Mouse (Mus musculus) c-Kit-negative CD71-positive TER-119-positive erythroid progenitor cells, embryonic 14.5 days (primary cell): ENCODE measurements around the gene Mertk.
A peak's percentile ranks its signal among the peaks of the same experiment; 100 is the strongest.
"Not testable (repeated sequence)": the region's sequence is repeated elsewhere in the genome, so short reads cannot be mapped to it uniquely, and the experiment has no call there.

Experiments used
- DNase-seq: peaks from one replicate; pipeline ENCODE4 v3.0.0-alpha.2; 2013; ENCODE audit warnings: low read depth, low spot score

The Mertk gene

DNA sequence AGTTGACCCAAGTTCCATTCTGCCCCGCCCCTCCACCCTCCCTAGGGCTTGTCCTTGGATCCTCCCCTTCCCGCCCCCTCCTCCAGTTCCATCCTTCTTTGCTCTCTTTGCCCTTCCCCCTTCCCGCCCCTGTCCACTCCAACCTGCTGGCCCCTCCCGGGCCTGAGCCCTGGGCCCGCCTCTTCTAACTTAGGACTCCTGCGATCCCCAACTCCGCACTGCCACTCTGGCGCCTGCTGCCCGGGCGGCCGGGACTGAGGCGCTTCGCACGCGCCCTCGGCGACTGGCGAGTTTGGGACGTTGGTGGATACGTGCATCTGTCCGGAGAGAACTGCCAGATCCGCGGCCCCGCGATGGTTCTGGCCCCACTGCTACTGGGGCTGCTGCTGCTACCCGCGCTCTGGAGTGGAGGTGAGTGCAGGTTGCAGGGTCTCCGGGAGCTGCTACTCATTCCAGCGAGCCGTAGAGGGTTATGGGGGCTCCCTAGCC is at the start of gene Mertk:
Gene Mertk, plus strand, starts transcription at position 264 of the 489 bp plus-strand sequence.
- no peak for DNase-seq

DNA sequence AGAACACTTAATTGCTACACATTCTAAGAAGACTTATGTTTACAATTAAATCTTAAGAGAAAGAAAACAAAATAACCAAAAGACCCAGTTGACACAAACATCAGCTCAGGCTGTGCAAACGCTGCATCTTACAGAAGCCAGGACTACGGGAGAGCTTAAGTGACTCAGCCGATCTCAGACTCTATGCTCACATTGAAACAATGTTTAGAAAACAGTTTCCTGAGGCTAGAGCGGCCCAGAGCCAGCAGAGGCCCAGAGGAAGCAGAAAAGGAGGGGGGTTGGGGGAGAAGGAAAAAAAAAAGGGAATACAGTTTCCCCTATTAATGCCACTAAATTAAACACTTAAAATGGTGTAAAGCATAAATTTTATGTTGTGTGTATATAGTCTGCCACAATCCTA is 18.1 kb upstream of the Mertk start:
- no peak for DNase-seq

GRCm38 (mm10) chr2:128686921-128687557 is 11.7 kb upstream of the Mertk start, which contains the start of gene Anapc1:
TSS of gene Anapc1 (minus strand) at chr2:128687391.
- peak; percentile 74 for DNase-seq

- no peak for DNase-seq
Measured at GRCm38 (mm10) chr2:128687558-128688120, 11.1 kb upstream of the Mertk start.

GRCm38 (mm10) chr2:128692336-128692735 is 6.4 kb upstream of the Mertk start:
- DNase-seq: no peak

DNA sequence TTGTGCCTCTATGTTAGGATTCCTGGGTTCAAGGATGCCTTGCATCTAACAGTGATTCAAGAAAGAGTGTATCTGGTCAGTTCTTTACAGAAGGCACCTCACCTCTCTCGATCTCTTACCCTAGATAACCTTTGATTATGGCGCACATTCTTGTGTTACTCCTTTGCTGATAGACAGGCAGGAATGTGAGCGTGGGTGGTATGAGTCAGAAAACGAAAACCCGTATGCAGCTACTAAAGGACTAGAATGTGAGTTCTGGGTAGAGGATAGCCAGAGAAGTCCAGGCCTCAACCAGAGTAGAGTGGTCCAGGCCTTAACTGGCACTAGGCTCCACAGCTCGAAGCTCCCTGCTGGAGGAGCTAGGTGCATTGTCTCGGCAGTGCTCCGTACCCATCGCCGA is 6.0 kb upstream of the Mertk start:
- DNase-seq: no peak

- DNase-seq: no peak
Measured at GRCm38 (mm10) chr2:128693236-128693635, 5.5 kb upstream of the Mertk start.

GRCm38 (mm10) chr2:128693828-128694227 is 4.9 kb upstream of the Mertk start:
- not testable (repeated sequence) for DNase-seq

DNA sequence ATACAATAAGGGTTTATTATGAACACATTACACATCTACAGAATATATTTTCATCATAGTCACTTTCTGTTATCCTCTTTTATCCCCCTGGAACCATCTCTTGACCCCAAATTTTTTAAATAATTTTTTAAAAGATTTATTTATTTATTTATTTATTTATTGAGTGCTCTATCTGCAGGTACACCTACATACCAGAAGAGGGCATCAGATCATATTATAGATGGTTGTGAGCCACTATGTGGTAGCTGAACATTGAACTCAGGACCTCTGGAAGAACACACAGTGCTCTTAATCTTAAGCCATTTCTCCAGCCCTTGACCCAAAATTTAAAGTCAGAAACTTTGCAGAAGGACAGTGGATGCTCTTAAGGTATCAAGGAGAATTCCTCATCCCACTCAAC is 4.2 kb upstream of the Mertk start:
- no peak for DNase-seq

- DNase-seq: no peak
Measured at GRCm38 (mm10) chr2:128696426-128696825, 2.3 kb upstream of the Mertk start.

- no peak for DNase-seq
Measured at GRCm38 (mm10) chr2:128697047-128697446, 1.7 kb upstream of the Mertk start.

DNA sequence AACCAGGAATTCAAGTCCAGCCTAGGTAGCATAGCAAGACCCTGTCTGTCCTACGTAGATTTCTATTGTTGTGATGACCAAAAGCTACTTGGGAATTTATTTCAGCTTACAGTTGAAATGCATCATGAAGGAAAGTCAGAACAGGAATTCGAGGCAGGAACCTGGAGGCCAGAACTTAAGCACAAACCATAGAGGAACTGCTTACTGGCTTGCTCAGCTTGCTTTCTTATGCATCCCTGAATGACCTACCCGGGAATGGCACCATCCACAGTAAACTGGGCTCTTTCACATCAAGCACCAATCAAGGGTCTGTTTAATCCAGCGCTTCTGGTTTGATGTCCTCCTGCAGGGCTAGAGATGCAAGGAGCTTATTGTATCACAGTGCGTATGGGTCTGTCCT is 1.2 kb upstream of the Mertk start:
- DNase-seq: no peak

DNA sequence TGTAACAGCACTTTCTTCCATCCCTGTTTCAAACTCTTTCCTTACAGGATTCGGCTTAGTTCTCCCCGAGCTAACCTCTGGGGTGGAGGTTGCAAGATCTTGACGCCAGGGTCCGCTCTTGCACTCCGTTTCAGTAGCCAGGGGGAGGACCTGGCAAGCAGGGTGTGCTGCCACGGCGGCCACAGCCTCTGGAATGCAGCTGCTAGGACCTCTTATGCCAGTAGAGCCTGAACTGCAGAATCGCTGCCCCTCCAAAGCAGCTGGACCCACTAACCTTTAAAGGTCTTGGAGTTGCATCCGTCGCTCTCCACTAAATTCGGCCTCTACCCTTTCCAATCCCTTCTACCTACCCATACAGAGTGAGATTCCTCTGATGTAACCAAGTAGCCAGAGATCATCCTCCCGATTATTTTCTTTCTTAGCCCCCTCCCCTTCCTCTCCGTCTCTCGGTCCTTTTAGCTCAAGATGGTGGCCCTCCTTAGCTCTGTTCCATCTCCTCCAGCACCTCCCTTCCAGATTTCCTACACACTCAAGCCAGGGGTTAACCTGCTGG is 540 bp upstream of the Mertk start:
- no peak for DNase-seq

- DNase-seq: no peak
Measured at GRCm38 (mm10) chr2:128699201-128699885, 587 bp downstream of the Mertk start.

DNA sequence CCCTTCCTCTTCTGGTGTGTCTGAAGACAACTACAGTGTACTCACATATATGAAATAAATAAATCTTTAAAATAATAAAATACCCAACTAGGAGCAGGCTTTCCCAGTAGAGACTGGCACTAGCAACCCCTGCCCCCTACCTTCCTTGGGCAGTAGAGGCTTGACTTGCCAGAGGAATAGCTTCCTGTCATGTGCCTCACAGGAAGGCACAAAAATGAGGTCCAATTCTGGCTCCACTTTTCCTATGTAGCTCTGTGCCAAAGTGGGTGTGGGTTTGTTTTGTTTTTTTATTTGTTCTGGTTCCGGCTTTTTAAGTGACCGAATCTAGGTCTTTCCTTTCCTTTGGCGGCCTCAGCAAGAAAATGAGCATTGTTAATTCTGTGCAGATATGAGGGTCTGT is 5.7 kb downstream of the Mertk start:
- DNase-seq: no peak

DNA sequence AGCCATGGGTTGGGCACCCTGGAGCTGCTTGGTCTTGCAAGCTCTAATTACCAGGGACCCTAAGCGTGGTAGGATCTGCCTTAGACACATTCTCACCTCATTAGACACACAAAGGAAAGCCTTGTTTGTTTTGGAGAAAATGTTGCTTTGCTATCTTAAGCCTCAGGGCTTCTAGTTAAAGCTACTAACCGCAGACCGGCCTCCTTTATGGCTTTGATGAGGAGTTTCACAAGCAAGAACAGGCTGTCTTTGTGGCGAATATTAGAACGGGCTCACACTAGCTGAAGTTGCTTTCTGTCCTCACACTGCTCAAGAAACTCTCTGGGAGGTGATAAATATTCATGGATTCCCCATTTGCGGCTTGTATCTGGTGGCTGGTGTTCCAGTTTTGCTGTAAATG is 10.5 kb downstream of the Mertk start:
- DNase-seq: no peak

GRCm38 (mm10) chr2:128710609-128711008 is 11.9 kb downstream of the Mertk start:
- DNase-seq: no peak

- DNase-seq: no peak
Measured at GRCm38 (mm10) chr2:128712940-128713339, 14.2 kb downstream of the Mertk start.

DNA sequence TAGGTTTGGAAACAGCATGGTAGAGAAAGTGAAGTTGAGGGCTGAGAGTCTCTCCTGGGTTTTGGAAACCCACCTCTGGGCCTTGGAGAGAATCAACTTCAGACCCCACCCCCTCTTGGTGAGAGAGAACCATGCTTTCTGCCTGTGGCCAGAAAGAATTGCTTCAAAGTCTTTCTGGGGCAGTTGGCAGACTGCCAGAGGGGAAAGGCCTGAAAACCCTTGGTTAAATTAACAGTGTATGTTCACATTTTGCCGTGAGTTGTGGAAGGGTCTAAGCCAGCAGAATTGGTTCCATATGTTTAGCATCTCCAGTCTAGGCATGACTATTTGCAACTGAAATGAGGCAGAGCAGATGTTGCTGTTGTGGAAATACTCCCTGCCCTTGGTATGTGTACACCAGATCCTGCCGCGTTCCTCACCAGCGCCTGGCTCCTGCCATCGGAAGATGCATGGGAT is 14.8 kb downstream of the Mertk start:
- DNase-seq: no peak

DNA sequence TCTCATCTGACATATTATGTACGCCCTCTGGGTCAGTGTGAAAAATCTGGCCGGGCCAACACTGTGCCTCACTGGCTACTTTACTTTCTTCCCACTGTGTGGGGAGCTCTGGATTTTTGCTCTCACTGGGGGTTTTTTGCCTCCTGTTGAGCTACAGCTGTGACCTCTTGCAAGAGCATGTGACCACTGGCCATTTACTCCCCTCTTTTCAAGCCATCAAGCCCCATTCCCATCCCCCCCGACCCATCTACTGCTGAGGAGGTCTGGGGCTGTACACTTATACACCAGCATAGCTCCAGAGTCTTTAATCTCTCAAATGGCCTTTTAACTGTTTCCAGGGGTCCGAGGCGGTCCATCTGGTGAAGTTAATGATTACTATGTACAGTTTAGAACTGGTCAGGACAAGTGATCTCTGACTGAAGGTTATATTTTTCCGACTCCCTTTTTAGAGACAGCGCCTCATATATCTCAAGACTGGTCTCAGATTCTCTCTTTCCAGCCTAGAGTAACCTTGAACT is 16.0 kb downstream of the Mertk start:
- DNase-seq: no peak

GRCm38 (mm10) chr2:128715979-128716378 is 17.2 kb downstream of the Mertk start:
- DNase-seq: no peak

GRCm38 (mm10) chr2:128719380-128719779 is 20.6 kb downstream of the Mertk start:
- no peak for DNase-seq
